ENCODE assay signal across 9 mouse cellular contexts in the genomic region with DNA sequence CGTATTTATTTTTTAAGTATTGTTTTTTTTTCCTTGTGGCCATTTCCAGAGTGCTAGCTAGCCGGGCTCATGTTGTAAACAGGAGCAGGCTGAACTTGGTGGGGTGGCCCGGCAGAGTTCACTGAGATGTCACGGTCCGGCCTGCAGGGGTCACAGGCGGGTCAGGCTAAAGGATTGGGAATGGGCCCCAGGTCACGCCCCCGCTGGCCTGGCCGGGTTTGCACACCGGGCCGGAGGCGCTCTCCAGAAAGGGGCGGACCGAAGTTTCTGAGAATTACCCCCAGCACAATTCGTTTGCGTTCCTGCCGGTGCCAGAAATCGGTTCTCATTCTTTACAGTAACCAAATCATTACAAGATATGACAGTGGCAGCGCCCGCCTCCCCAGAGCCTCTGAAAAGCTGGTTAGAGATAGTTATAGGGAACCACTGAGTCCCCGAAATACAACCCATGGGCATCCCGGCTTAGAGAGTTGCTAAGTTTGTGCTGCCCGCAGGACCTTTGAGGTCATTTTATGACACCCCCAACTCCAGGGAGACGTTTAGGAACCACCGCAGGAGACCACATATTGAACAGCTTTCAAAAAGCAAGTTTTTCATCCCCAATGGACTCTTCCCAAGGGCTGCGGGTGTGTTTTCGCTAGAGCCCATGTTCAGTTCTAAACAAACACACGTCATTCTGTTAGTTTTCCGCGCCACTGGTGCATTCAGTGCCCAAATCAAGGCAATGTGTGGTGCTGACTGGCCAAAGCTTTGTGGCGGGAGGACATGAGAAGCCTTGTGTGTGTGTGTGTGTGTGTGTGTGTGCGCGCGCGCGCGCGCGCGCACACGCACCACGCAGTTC. TPM values are rescaled to one million over a fixed set of nuclear protein-coding genes. Genes with fewer than 3 reads are reported as not detected.
DNase-seq lines count a peak whose midpoint lies in the region; ATAC-seq and TF ChIP-seq lines count a peak whose summit lies in the region.
"Had no signal": no experiment of that assay in that cellular context is flagged by ENCODE, and none has a peak within 500 bp of the region (broad histone marks: within the 10 kb centered on the region; RNA-seq: fewer than 3 reads in every experiment).

No protein-coding gene starts in this region.

- no peak for ATAC-seq in heart, postnatal 0 days (ENCODE audit: insufficient read depth, low read depth)
- ATAC-seq in hindbrain, embryonic 15.5 days (ENCODE audit: low FRiP score, low read depth), result no peak
- no peak for ATAC-seq in midbrain, embryonic 14.5 days (ENCODE audit: low FRiP score, low TSS enrichment)

- no peak for DNase-seq in heart, postnatal 0 days (ENCODE audit: low spot score)
- no peak for DNase-seq in heart, postnatal 25 days (ENCODE audit: low spot score)
- peak; percentile 29 for DNase-seq in brain, embryonic 14.5 days (ENCODE audit: low read depth)
- DNase-seq in midbrain, embryonic 14.5 days, result peak; percentile 24
- no peak for DNase-seq in right cerebral cortex, postnatal 4 days
- no peak for DNase-seq in urinary bladder, postnatal 14 days (ENCODE audit: low spot score)
- DNase-seq in left cerebral cortex, postnatal 14 days (ENCODE audit: low spot score in 2 of 2), result no peak

- no peak for TF ChIP-seq CTCF in heart, postnatal 0 days (IDR thresholded peaks at IDR 0.05; ENCODE audit: low read depth)
- no peak for TF ChIP-seq CTCF in brain, embryonic 14.5 days (IDR thresholded peaks at IDR 0.05; ENCODE audit: borderline replicate concordance, extremely low read depth, insufficient read depth, insufficient read length)

- H3K36me3 ChIP-seq in heart, postnatal 0 days (replicated peaks; ENCODE audit: control insufficient read depth, insufficient read depth, low read length), result no peaks in the 10 kb centered on the region
- H3K36me3 ChIP-seq in hindbrain, embryonic 15.5 days, result no peaks in the 10 kb centered on the region
- no peaks in the 10 kb centered on the region for H3K36me3 ChIP-seq in midbrain, embryonic 14.5 days (ENCODE audit: control insufficient read depth, insufficient read depth, low read length)

- TF ChIP-seq POLR2A in brain, embryonic 14.5 days (IDR thresholded peaks at IDR 0.05; ENCODE audit: borderline replicate concordance, extremely low read depth, insufficient read depth, insufficient read length, poor library complexity, severe bottlenecking), result no peak

- H3K9me3 ChIP-seq in heart, postnatal 0 days (replicated peaks; ENCODE audit: control insufficient read depth, low read length), result no peaks in the 10 kb centered on the region
- H3K9me3 ChIP-seq in hindbrain, embryonic 15.5 days, result no peaks in the 10 kb centered on the region
- H3K9me3 ChIP-seq in midbrain, embryonic 14.5 days (ENCODE audit: control insufficient read depth, low read length), result no peaks in the 10 kb centered on the region

- peak overlapping the region; percentile 67 for H3K4me2 ChIP-seq in heart, postnatal 0 days (ENCODE audit: low read depth, low read length)
- H3K4me2 ChIP-seq in hindbrain, embryonic 15.5 days, result peak overlapping the region; percentile 30
- H3K4me2 ChIP-seq in midbrain, embryonic 14.5 days (ENCODE audit: low read length), result 0 out of 2 replicates have a peak overlapping the region, but pooled peaks have one; percentile 10

- H3K4me3 ChIP-seq in heart, postnatal 0 days (ENCODE audit: low read depth, low read length), result peak overlapping the region; percentile 46
- no peak overlapping the region for H3K4me3 ChIP-seq in hindbrain, embryonic 15.5 days
- H3K4me3 ChIP-seq in midbrain, embryonic 14.5 days (replicated peaks; ENCODE audit: low read depth, low read length), result no peak overlapping the region

- WGBS in heart, postnatal 0 days, result 7% methylated on average over 42 of the region's 42 CpGs
- 2% methylated on average over 42 of the region's 42 CpGs for WGBS in hindbrain, embryonic 15.5 days
- 3% methylated on average over 42 of the region's 42 CpGs for WGBS in midbrain, embryonic 14.5 days

- intact Hi-C loops in heart, postnatal 25 days (cut with DNase I), result no loop called here
- intact Hi-C loops in left cerebral cortex, postnatal 14 days (cut with DNase I), result no loop called here

- H3K4me1 ChIP-seq in heart, postnatal 0 days (ENCODE audit: control insufficient read depth, insufficient read depth), result peaks cover 26% of the 10 kb centered on the region
- peaks cover 43% of the 10 kb centered on the region for H3K4me1 ChIP-seq in hindbrain, embryonic 15.5 days (replicated peaks)
- H3K4me1 ChIP-seq in midbrain, embryonic 14.5 days (ENCODE audit: control insufficient read depth, insufficient read depth, low read length), result peaks cover 18% of the 10 kb centered on the region

- TF ChIP-seq EP300 in heart, postnatal 0 days (IDR thresholded peaks at IDR 0.05; ENCODE audit: low read depth), result no peak

- no peak overlapping the region for H3K9ac ChIP-seq in heart, postnatal 0 days (replicated peaks; ENCODE audit: low read depth, low read length)
- no peak overlapping the region for H3K9ac ChIP-seq in hindbrain, embryonic 15.5 days
- no peak overlapping the region for H3K9ac ChIP-seq in midbrain, embryonic 14.5 days (replicated peaks; ENCODE audit: low read length)

- peaks cover 100% of the 10 kb centered on the region for H3K27me3 ChIP-seq in heart, postnatal 0 days (ENCODE audit: control insufficient read depth, insufficient read depth, low read length)
- peaks cover 100% of the 10 kb centered on the region for H3K27me3 ChIP-seq in hindbrain, embryonic 15.5 days
- peaks cover 100% of the 10 kb centered on the region for H3K27me3 ChIP-seq in midbrain, embryonic 14.5 days (ENCODE audit: control insufficient read depth, insufficient read depth, low read length)

- no peak overlapping the region for H3K27ac ChIP-seq in heart, postnatal 0 days (ENCODE audit: low read depth)
- no peak overlapping the region for H3K27ac ChIP-seq in hindbrain, embryonic 15.5 days (replicated peaks)
- no peak overlapping the region for H3K27ac ChIP-seq in midbrain, embryonic 14.5 days (replicated peaks; ENCODE audit: low read depth, low read length)
- H3K27ac ChIP-seq: macrophage had no signal

RNA-seq across cellular contexts. Expression of a gene that starts 1.6 kb away (rescaled TPM):
- total RNA-seq in heart, postnatal 0 days (2014; rRNA removed; ENCODE audit: low replicate concordance), result 0.08 and 0.46 TPM in 2 replicates
- polyA plus RNA-seq in heart, postnatal 0 days (2015; fragmentation: Nextera tagmentation; extraction: Ambion mirVana), result 1.3 and 1.6 TPM in 2 replicates
- under 1 TPM in 1 of 2 experiments, not detected in 1; 0.14 TPM for total RNA-seq in heart, postnatal 25 days (2021)
- polyA plus RNA-seq in brain, embryonic 14.5 days (2012; rRNA removed), result 0.08 and 0.14 TPM in 2 replicates
- polyA plus RNA-seq in hindbrain, embryonic 15.5 days (2015; fragmentation: Nextera tagmentation; extraction: Ambion mirVana), result 0.22 TPM in 1 of 2 replicates, not detected in the other
- not detected in 2 replicates for polyA plus RNA-seq in midbrain, embryonic 14.5 days (2014; fragmentation: Nextera tagmentation; extraction: Ambion mirVana)
- under 1 TPM in 1 of 2 experiments, not detected in 1; 0.25 TPM for total RNA-seq in left cerebral cortex, postnatal 14 days (2021)
- polyA plus RNA-seq: macrophage had no signal

RNA-seq across cellular contexts. Expression of a gene that starts 10.6 kb away (rescaled TPM):
- total RNA-seq in heart, postnatal 0 days (2014; rRNA removed; ENCODE audit: low replicate concordance), result not detected in 2 replicates
- polyA plus RNA-seq in heart, postnatal 0 days (2015; fragmentation: Nextera tagmentation; extraction: Ambion mirVana), result not detected in 2 replicates
- not detected for total RNA-seq in heart, postnatal 25 days (2021)
- polyA plus RNA-seq in brain, embryonic 14.5 days (2012; rRNA removed), result not detected in 2 replicates
- not detected in 2 replicates for polyA plus RNA-seq in hindbrain, embryonic 15.5 days (2015; fragmentation: Nextera tagmentation; extraction: Ambion mirVana)
- not detected in 2 replicates for polyA plus RNA-seq in midbrain, embryonic 14.5 days (2014; fragmentation: Nextera tagmentation; extraction: Ambion mirVana)
- total RNA-seq in left cerebral cortex, postnatal 14 days (2021), result not detected
- polyA plus RNA-seq: macrophage had no signal

Comparison
In these comparisons a context has a peak if more than half of its experiments do, and no peak if none do; other contexts are left out.
1. DNase-seq: peak in brain, embryonic 14.5 days (single experiment) and midbrain, embryonic 14.5 days (single experiment); none in heart, postnatal 0 days (single experiment), heart, postnatal 25 days (single experiment), right cerebral cortex, postnatal 4 days (single experiment), urinary bladder, postnatal 14 days (single experiment) and left cerebral cortex, postnatal 14 days (0 of 2).
2. H3K4me2 ChIP-seq: peak in every context shown above with its lines; median percentile 67 in heart, postnatal 0 days; 30 in hindbrain, embryonic 15.5 days; 10 in midbrain, embryonic 14.5 days.